Mouse (Mus musculus): ENCODE measurements around the gene Ccl22. TPM values are rescaled to one million over a fixed set of nuclear protein-coding genes. Genes with fewer than 3 reads are reported as not detected.

The Ccl22 gene
- total and polyA plus RNA-seq, 3 experiments: 0.06 TPM; not detected in 2

GRCm38 (mm10) chr8:94734735-94735350 is 10.5 kb upstream of the Ccl22 start:
- TF ChIP-seq ELF1 (IDR thresholded peaks at IDR 0.05; ENCODE audit: low read depth, low read length) (no peak), USF2 (IDR thresholded peaks at IDR 0.05; ENCODE audit: borderline replicate concordance in 1 of 2, insufficient read depth in 1 of 2, low read depth in 1 of 2, low read length in 2 of 2) (no peak), UBTF (IDR thresholded peaks at IDR 0.05; ENCODE audit: borderline replicate concordance, insufficient read depth, low read depth, low read length) (no peak), TBP (IDR thresholded peaks at IDR 0.05; ENCODE audit: low read depth, low read length) (no peak), E2F4 (IDR thresholded peaks at IDR 0.05; ENCODE audit: borderline replicate concordance, low read depth, low read length) (no peak), JUND (IDR thresholded peaks at IDR 0.05; ENCODE audit: low read depth, low read length) (no peak), KAT2A (conservative IDR thresholded peaks at IDR 0.05; ENCODE audit: low read depth, low read length) (no peak)
- no peak overlapping the region for H3K4me3 ChIP-seq (ENCODE audit: control insufficient read depth in 1 of 2, insufficient read depth in 1 of 2, low read depth in 2 of 2, low read length in 2 of 2)
- no peaks in the 10 kb centered on the region for H3K4me1 ChIP-seq (ENCODE audit: control insufficient read depth in 1 of 2, insufficient read depth in 2 of 2, low read length in 2 of 2)
- H3K9ac ChIP-seq (ENCODE audit: control insufficient read depth, low read depth, low read length, poor library complexity, severe bottlenecking): no peak overlapping the region
- no peaks in the 10 kb centered on the region for H3K79me2 ChIP-seq (ENCODE audit: control insufficient read depth, insufficient read depth, low read length, poor library complexity)
- no peak overlapping the region for H3K27ac ChIP-seq (ENCODE audit: control insufficient read depth, low read depth, low read length)
- no peaks in the 10 kb centered on the region for H3K36me3 ChIP-seq (ENCODE audit: control insufficient read depth in 1 of 2, insufficient read depth in 2 of 2, low read length in 2 of 2)
- DNase-seq (ENCODE audit: low read depth, low spot score): no peak
- peaks cover 0 to 5% of the 10 kb centered on the region in 2 experiments; a peak in 2 of 4 replicates for H3K27me3 ChIP-seq (ENCODE audit: control insufficient read depth in 1 of 2, insufficient read depth in 2 of 2, low read length in 2 of 2)
- no peaks in the 10 kb centered on the region for H3K9me3 ChIP-seq (replicated peaks; ENCODE audit: insufficient read depth, low read length)

GRCm38 (mm10) chr8:94735426-94736094 is 9.8 kb upstream of the Ccl22 start:
- peak overlapping the region; percentile 37; the same call in 1 of the 2 replicates for H3K9ac ChIP-seq (ENCODE audit: control insufficient read depth, low read depth, low read length, poor library complexity, severe bottlenecking)
- peaks cover 0 to 3% of the 10 kb centered on the region in 2 experiments; a peak in 2 of 4 replicates for H3K27me3 ChIP-seq (ENCODE audit: control insufficient read depth in 1 of 2, insufficient read depth in 2 of 2, low read length in 2 of 2)
- TF ChIP-seq E2F4 (IDR thresholded peaks at IDR 0.05; ENCODE audit: borderline replicate concordance, low read depth, low read length): no peak
- no peak for TF ChIP-seq TAL1 (IDR thresholded peaks at IDR 0.05; ENCODE audit: low read length)
- no peak for TF ChIP-seq ZNF384 (IDR thresholded peaks at IDR 0.05; ENCODE audit: low read depth, low read length)
- TF ChIP-seq SMC3 (IDR thresholded peaks at IDR 0.05; ENCODE audit: low read depth, low read length): no peak
- TF ChIP-seq UBTF (IDR thresholded peaks at IDR 0.05; ENCODE audit: borderline replicate concordance, insufficient read depth, low read depth, low read length): no peak
- TF ChIP-seq JUND (IDR thresholded peaks at IDR 0.05; ENCODE audit: low read depth, low read length): no peak
- no peak for TF ChIP-seq RCOR1 (IDR thresholded peaks at IDR 0.05; ENCODE audit: low read depth, low read length)
- no peak for TF ChIP-seq POLR2AphosphoS2 (IDR thresholded peaks at IDR 0.05; ENCODE audit: low read length)
- no peak for TF ChIP-seq TCF12 (IDR thresholded peaks at IDR 0.05; ENCODE audit: low read depth, low read length)
- TF ChIP-seq MYC (IDR thresholded peaks at IDR 0.05; ENCODE audit: low read depth, low read length): no peak
- TF ChIP-seq MYB (IDR thresholded peaks at IDR 0.05; ENCODE audit: low read depth, low read length): no peak
- no peak for TF ChIP-seq EP300 (IDR thresholded peaks at IDR 0.05; ENCODE audit: low read depth in 1 of 2, low read length in 2 of 2)
- no peak for TF ChIP-seq SIN3A (IDR thresholded peaks at IDR 0.05; ENCODE audit: low read length)
- no peak for TF ChIP-seq GABPA (IDR thresholded peaks at IDR 0.05; ENCODE audit: low read depth, low read length)
- TF ChIP-seq MXI1 (IDR thresholded peaks at IDR 0.05; ENCODE audit: low read depth, low read length): no peak
- no peak for TF ChIP-seq HCFC1 (IDR thresholded peaks at IDR 0.05; ENCODE audit: low read depth, low read length)
- TF ChIP-seq MAFK (IDR thresholded peaks at IDR 0.05; ENCODE audit: borderline replicate concordance, low read depth, low read length): no peak
- no peaks in the 10 kb centered on the region for H3K36me3 ChIP-seq (ENCODE audit: control insufficient read depth in 1 of 2, insufficient read depth in 2 of 2, low read length in 2 of 2)
- H3K4me1 ChIP-seq (ENCODE audit: control insufficient read depth in 1 of 2, insufficient read depth in 2 of 2, low read length in 2 of 2): no peaks in the 10 kb centered on the region
- peak overlapping the region; percentile 51 to 53 for H3K4me3 ChIP-seq (ENCODE audit: control insufficient read depth in 1 of 2, insufficient read depth in 1 of 2, low read depth in 2 of 2, low read length in 2 of 2)
- H3K9me3 ChIP-seq (replicated peaks; ENCODE audit: insufficient read depth, low read length): no peaks in the 10 kb centered on the region
- peak; percentile 20 for DNase-seq (ENCODE audit: low read depth, low spot score)
- H3K79me2 ChIP-seq (ENCODE audit: control insufficient read depth, insufficient read depth, low read length, poor library complexity): no peaks in the 10 kb centered on the region
- no peak overlapping the region for H3K27ac ChIP-seq (ENCODE audit: control insufficient read depth, low read depth, low read length)

All from MEL (cell line).